Mouse (Mus musculus) megakaryocyte progenitor cell, adult 5-6 weeks (primary cell): ENCODE measurements around the gene Cab39l. TPM values are rescaled to one million over a fixed set of nuclear protein-coding genes. Genes with fewer than 3 reads are reported as not detected.

Source experiments
- ATAC-seq: replicated peaks from 2 replicates; pipeline ENCODE4 v1.8.0; 2016; ENCODE audit warnings: mild to moderate bottlenecking, moderate TSS enrichment, inconsistent platforms; ENCODE audit not compliant: poor library complexity
- total RNA-seq, 2 experiments: library from RNA; stranded (forward) in 1 of 2; stranded (reverse) in 1 of 2; fragments of 157-497, 149-512 nt in 1 of 2; fragments of 200-1000 nt in 1 of 2; gene quantifications; 2 replicates each; pipeline versions ENCODE4 v1.2.3 to v1.2.4; 2015 to 2017

Cab39l gene
- total RNA-seq, 2 experiments from 2014 or later: 31.0 to 44.4 TPM

- no peak for ATAC-seq
Observed at GRCm38 (mm10) chr14:59627142-59627680, 186.4 kb downstream of the Cab39l start.

- no peak for ATAC-seq
Observed at GRCm38 (mm10) chr14:59627823-59628222, 187.1 kb downstream of the Cab39l start.

- ATAC-seq: no peak
Observed at GRCm38 (mm10) chr14:59629308-59629707, 188.5 kb downstream of the Cab39l start.

DNA sequence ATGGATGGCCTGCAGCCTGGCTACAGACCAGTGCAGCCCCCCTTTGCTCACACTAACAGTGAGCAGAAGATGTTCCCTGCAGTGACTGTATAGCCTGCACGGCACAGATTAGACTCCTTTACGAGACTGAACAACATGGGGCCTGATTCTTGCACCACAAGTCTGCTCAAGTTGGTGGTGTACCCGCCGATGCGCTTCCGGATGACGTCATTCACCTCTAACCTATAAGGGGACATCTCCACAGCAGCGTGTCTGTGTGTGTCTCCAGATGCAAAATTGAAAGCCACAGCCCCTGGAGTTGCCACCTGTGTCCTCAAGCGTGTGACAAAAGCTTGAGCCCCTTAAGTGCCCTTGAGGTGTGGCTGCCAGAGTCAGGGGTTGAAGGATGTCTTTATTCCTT, 189.3 kb downstream of the Cab39l start:
- no peak for ATAC-seq

DNA sequence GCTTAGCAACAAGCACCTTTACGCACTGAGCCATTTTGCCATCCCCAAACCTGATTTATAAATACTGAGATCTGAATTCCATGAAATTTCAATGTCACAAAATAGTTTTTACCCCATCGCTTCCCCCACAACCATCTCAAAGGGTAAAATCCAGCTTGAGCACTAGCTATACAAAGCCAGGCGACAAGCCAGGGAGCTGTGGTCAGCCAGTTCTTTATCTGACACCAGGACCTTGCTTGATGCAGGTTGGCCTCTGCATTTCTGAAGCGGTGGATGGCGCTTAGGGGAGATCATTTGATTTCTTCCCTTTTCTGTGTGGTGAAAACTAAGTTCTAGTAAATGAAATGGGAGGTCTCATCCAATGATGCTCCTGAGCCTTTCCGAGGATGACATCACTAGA, 191.3 kb downstream of the Cab39l start:
- no peak for ATAC-seq

DNA sequence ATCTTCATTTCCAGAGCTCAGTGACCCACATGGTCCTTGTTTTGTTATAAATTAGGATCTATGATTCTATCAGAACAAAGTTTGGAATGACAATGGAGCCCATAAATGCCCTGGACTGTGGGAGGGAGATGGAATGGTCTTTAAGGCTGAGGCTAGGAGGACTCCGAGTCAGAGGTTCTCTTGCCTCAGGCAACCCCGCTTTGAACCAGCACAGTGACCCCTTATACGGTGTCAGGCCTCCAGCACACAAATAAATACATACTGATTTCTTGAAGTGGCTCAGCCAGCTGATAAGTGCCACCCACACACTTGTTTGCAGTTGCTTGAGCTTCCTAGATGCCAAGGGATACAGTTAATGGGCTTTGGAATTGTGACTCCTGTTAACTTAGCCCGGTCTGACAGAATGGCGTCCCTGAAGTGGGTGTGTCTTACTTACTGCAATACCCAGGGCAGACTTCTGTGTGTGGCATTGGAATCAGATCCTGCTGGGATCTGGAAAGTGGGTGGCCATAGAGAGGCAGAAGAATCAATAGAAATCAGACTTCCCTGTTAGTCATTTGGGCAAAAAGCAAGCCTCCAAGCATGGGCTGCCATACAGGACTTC, 192.6 kb downstream of the Cab39l start:
- ATAC-seq: no peak

DNA sequence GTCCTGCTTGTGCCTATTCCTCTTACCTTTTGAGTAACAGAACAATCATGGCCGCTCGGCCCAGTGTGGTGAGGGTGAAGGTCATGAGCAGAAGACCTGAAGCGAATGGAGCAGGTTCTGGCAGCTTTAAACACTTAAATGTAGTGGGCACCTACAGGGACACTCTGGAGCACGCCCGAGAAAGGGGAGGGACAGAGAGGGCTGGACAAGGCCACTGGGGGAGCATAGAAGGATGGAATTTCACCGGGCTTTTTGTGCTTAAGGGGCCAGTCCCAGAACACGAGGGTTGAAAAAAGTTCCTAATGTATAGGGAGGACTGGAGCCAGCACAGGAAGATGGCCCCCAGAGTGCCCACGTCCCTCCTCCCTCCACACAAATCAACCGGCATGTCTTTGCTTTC, 193.2 kb downstream of the Cab39l start:
- no peak for ATAC-seq

Other genes with a start within 250 kb of the Cab39l start
- gene Rcbtb1, start 239.8 kb upstream of the Cab39l start, total RNA-seq (2015): 16.8 and 17.6 TPM in 2 replicates
- 9.5 and 14.7 TPM in 2 replicates for gene Rcbtb1, start 239.8 kb upstream of the Cab39l start, total RNA-seq (2017)
- gene Gm6904, start 180.8 kb upstream of the Cab39l start, total RNA-seq (2015): 1.1 TPM in 1 of 2 replicates, not detected in the other
- 0.30 TPM in 1 of 2 replicates, not detected in the other for gene Gm6904, start 180.8 kb upstream of the Cab39l start, total RNA-seq (2017)
- not detected in 2 replicates for gene Phf11a, start 143.4 kb upstream of the Cab39l start, total RNA-seq (2015)
- 0.34 TPM in 1 of 2 replicates, not detected in the other for gene Phf11a, start 143.4 kb upstream of the Cab39l start, total RNA-seq (2017)
- gene Phf11b, start 99.6 kb upstream of the Cab39l start, total RNA-seq (2015): 3.0 and 3.8 TPM in 2 replicates
- gene Phf11b, start 99.6 kb upstream of the Cab39l start, total RNA-seq (2017): 3.7 and 8.0 TPM in 2 replicates
- 0.93 and 1.8 TPM in 2 replicates for gene Phf11d, start 75.5 kb upstream of the Cab39l start, total RNA-seq (2015)
- 2.1 and 3.7 TPM in 2 replicates for gene Phf11d, start 75.5 kb upstream of the Cab39l start, total RNA-seq (2017)
- 1.4 and 1.5 TPM in 2 replicates for gene Phf11c, start 45.6 kb upstream of the Cab39l start, total RNA-seq (2015)
- gene Phf11c, start 45.6 kb upstream of the Cab39l start, total RNA-seq (2017): 1.2 and 1.4 TPM in 2 replicates
- gene Setdb2, start 88 bp upstream of the Cab39l start, total RNA-seq (2015): 38.2 and 41.4 TPM in 2 replicates
- gene Setdb2, start 88 bp upstream of the Cab39l start, total RNA-seq (2017): 27.4 and 30.4 TPM in 2 replicates
- gene Cdadc1, start 157.0 kb downstream of the Cab39l start, total RNA-seq (2015): 44.9 and 48.9 TPM in 2 replicates
- gene Cdadc1, start 157.0 kb downstream of the Cab39l start, total RNA-seq (2017): 23.2 and 25.4 TPM in 2 replicates
- gene Shisa2, start 184.3 kb downstream of the Cab39l start, total RNA-seq (2015): 1.7 and 1.8 TPM in 2 replicates
- 0.33 and 1.8 TPM in 2 replicates for gene Shisa2, start 184.3 kb downstream of the Cab39l start, total RNA-seq (2017)